Mouse (Mus musculus): Measurements from ENCODE around the gene 1810024B03Rik.
"Not testable (repeated sequence)": the region's sequence is repeated elsewhere in the genome, so short reads cannot be mapped to it uniquely, and the experiment has no call there.

DNA sequence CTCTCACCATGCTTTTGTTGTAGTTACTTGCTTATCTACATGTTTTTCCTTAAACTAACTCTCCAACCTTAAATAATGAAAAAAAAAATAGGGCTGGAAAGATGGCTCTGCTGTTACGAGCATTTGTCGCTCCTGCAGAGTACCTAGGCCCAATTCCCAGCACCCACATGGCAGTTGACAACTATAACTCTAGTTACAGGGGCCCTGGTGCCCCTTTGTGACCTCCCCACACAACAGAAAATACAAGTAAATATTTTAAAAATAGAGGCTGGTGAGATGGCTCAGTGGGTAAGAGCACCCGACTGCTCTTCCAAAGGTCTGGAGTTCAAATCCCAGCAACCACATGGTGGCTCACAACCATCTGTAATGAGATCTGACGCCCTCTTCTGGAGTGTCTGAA lies 2.1 kb downstream of the 1810024B03Rik start:
- TF ChIP-seq CTCF (IDR thresholded peaks at IDR 0.05; ENCODE audit: borderline replicate concordance, extremely low read depth, insufficient read depth, insufficient read length); POLR2A (IDR thresholded peaks at IDR 0.05; ENCODE audit: borderline replicate concordance, extremely low read depth, insufficient read depth, insufficient read length, poor library complexity, severe bottlenecking): not testable (repeated sequence)
